Mouse (Mus musculus): ENCODE data around the gene Dcaf8. TPM values are rescaled to one million over a fixed set of nuclear protein-coding genes. Genes with fewer than 3 reads are reported as not detected.

The Dcaf8 gene
- polyA plus RNA-seq, 1 experiment from 2014 or later = 123 TPM

- Histone ChIP-seq H3K36me3 (ENCODE audit: control insufficient read depth, insufficient read depth, low read length) (peaks cover 28% of the 10 kb centered on the region), H3K9ac (ENCODE audit: low read length) (no peak overlapping the region), H3K4me3 (replicated peaks; ENCODE audit: low read length) (no peak overlapping the region), H3K27me3 (ENCODE audit: control insufficient read depth, insufficient read depth, low read length) (no peaks in the 10 kb centered on the region), H3K4me2 (ENCODE audit: low read depth, low read length) (no peak overlapping the region), H3K27ac (ENCODE audit: low read length) (no peak overlapping the region), H3K4me1 (ENCODE audit: control insufficient read depth, insufficient read depth, low read length) (peaks cover 11% of the 10 kb centered on the region), H3K9me3 (replicated peaks; ENCODE audit: control insufficient read depth, low read length) (no peaks in the 10 kb centered on the region)
- 78% methylated on average over 6 of the region's 6 CpGs for WGBS
- no peak for ATAC-seq (ENCODE audit: insufficient read depth, low FRiP score)
Measured at GRCm38 (mm10) chr1:172124572-172124971, 23.3 kb upstream of the Dcaf8 start.

GRCm38 (mm10) chr1:172126376-172127347 lies 21.2 kb upstream of the Dcaf8 start, which contains the start of gene Pex19:
Pex19 (plus strand) TSS chr1:172126755.
- no peaks in the 10 kb centered on the region for H3K9me3 ChIP-seq (replicated peaks; ENCODE audit: control insufficient read depth, low read length)
- WGBS = under 1% methylated on average over 42 of the region's 42 CpGs
- H3K36me3 ChIP-seq (ENCODE audit: control insufficient read depth, insufficient read depth, low read length) = peaks cover 24% of the 10 kb centered on the region
- ATAC-seq (ENCODE audit: insufficient read depth, low FRiP score) = peak; percentile 97
- H3K4me1 ChIP-seq (ENCODE audit: control insufficient read depth, insufficient read depth, low read length) = peaks cover 11% of the 10 kb centered on the region
- peak within 1 kb of the TSS; percentile 50; the same call in 1 of the 2 replicates for H3K27ac ChIP-seq (ENCODE audit: low read length)
- no peaks in the 10 kb centered on the region for H3K27me3 ChIP-seq (ENCODE audit: control insufficient read depth, insufficient read depth, low read length)
- H3K4me2 ChIP-seq (ENCODE audit: low read depth, low read length) = peak within 1 kb of the TSS; percentile 90
- peak within 1 kb of the TSS; percentile 90 for H3K9ac ChIP-seq (ENCODE audit: low read length)
- H3K4me3 ChIP-seq (replicated peaks; ENCODE audit: low read length) = peak within 1 kb of the TSS; percentile 93

- peak overlapping the region; percentile 93 for H3K4me3 ChIP-seq (replicated peaks; ENCODE audit: low read length)
- H3K4me2 ChIP-seq (ENCODE audit: low read depth, low read length) = peak overlapping the region; percentile 79
- no peaks in the 10 kb centered on the region for H3K27me3 ChIP-seq (ENCODE audit: control insufficient read depth, insufficient read depth, low read length)
- H3K36me3 ChIP-seq (ENCODE audit: control insufficient read depth, insufficient read depth, low read length) = peaks cover 25% of the 10 kb centered on the region
- no peak overlapping the region for H3K27ac ChIP-seq (ENCODE audit: low read length)
- no peaks in the 10 kb centered on the region for H3K9me3 ChIP-seq (replicated peaks; ENCODE audit: control insufficient read depth, low read length)
- peaks cover 11% of the 10 kb centered on the region for H3K4me1 ChIP-seq (ENCODE audit: control insufficient read depth, insufficient read depth, low read length)
- WGBS = 25% methylated on average over 5 of the region's 5 CpGs
- ATAC-seq (ENCODE audit: insufficient read depth, low FRiP score) = no peak
- peak overlapping the region; percentile 90 for H3K9ac ChIP-seq (ENCODE audit: low read length)
Measured at GRCm38 (mm10) chr1:172127487-172127886, 20.4 kb upstream of the Dcaf8 start.

- Histone ChIP-seq H3K4me3 (replicated peaks; ENCODE audit: low read length) (no peak overlapping the region), H3K4me1 (ENCODE audit: control insufficient read depth, insufficient read depth, low read length) (peaks cover 11% of the 10 kb centered on the region), H3K4me2 (ENCODE audit: low read depth, low read length) (no peak overlapping the region), H3K9ac (ENCODE audit: low read length) (no peak overlapping the region), H3K27me3 (ENCODE audit: control insufficient read depth, insufficient read depth, low read length) (no peaks in the 10 kb centered on the region), H3K27ac (ENCODE audit: low read length) (no peak overlapping the region), H3K9me3 (replicated peaks; ENCODE audit: control insufficient read depth, low read length) (no peaks in the 10 kb centered on the region), H3K36me3 (ENCODE audit: control insufficient read depth, insufficient read depth, low read length) (peaks cover 22% of the 10 kb centered on the region)
- no peak for ATAC-seq (ENCODE audit: insufficient read depth, low FRiP score)
- 94% methylated on average over 15 of the region's 15 CpGs for WGBS
Measured at GRCm38 (mm10) chr1:172128563-172128962, 19.3 kb upstream of the Dcaf8 start.

- no peak for ATAC-seq (ENCODE audit: insufficient read depth, low FRiP score)
- WGBS = 59% methylated on average over 2 of the region's 2 CpGs
- no peaks in the 10 kb centered on the region for H3K9me3 ChIP-seq (replicated peaks; ENCODE audit: control insufficient read depth, low read length)
- H3K4me2 ChIP-seq (ENCODE audit: low read depth, low read length) = no peak overlapping the region
- peaks cover 22% of the 10 kb centered on the region for H3K36me3 ChIP-seq (ENCODE audit: control insufficient read depth, insufficient read depth, low read length)
- peaks cover 11% of the 10 kb centered on the region for H3K4me1 ChIP-seq (ENCODE audit: control insufficient read depth, insufficient read depth, low read length)
- no peak overlapping the region for H3K9ac ChIP-seq (ENCODE audit: low read length)
- no peak overlapping the region for H3K27ac ChIP-seq (ENCODE audit: low read length)
- H3K27me3 ChIP-seq (ENCODE audit: control insufficient read depth, insufficient read depth, low read length) = no peaks in the 10 kb centered on the region
- H3K4me3 ChIP-seq (replicated peaks; ENCODE audit: low read length) = no peak overlapping the region
Measured at GRCm38 (mm10) chr1:172129108-172129507, 18.8 kb upstream of the Dcaf8 start.

GRCm38 (mm10) chr1:172129780-172130179 lies 18.1 kb upstream of the Dcaf8 start:
- no peak overlapping the region for H3K4me3 ChIP-seq (replicated peaks; ENCODE audit: low read length)
- H3K9ac ChIP-seq (ENCODE audit: low read length) = no peak overlapping the region
- 92% methylated on average over 5 of the region's 5 CpGs for WGBS
- no peak for ATAC-seq (ENCODE audit: insufficient read depth, low FRiP score)
- H3K4me2 ChIP-seq (ENCODE audit: low read depth, low read length) = no peak overlapping the region
- no peaks in the 10 kb centered on the region for H3K9me3 ChIP-seq (replicated peaks; ENCODE audit: control insufficient read depth, low read length)
- H3K27me3 ChIP-seq (ENCODE audit: control insufficient read depth, insufficient read depth, low read length) = no peaks in the 10 kb centered on the region
- peaks cover 11% of the 10 kb centered on the region for H3K4me1 ChIP-seq (ENCODE audit: control insufficient read depth, insufficient read depth, low read length)
- H3K27ac ChIP-seq (ENCODE audit: low read length) = no peak overlapping the region
- H3K36me3 ChIP-seq (ENCODE audit: control insufficient read depth, insufficient read depth, low read length) = peaks cover 27% of the 10 kb centered on the region

- Histone ChIP-seq H3K27ac (ENCODE audit: low read length) (no peak overlapping the region), H3K9me3 (replicated peaks; ENCODE audit: control insufficient read depth, low read length) (no peaks in the 10 kb centered on the region), H3K4me3 (replicated peaks; ENCODE audit: low read length) (no peak overlapping the region), H3K4me1 (ENCODE audit: control insufficient read depth, insufficient read depth, low read length) (peaks cover 6% of the 10 kb centered on the region), H3K4me2 (ENCODE audit: low read depth, low read length) (no peak overlapping the region), H3K9ac (ENCODE audit: low read length) (no peak overlapping the region), H3K36me3 (ENCODE audit: control insufficient read depth, insufficient read depth, low read length) (peaks cover 31% of the 10 kb centered on the region), H3K27me3 (ENCODE audit: control insufficient read depth, insufficient read depth, low read length) (no peaks in the 10 kb centered on the region)
- ATAC-seq (ENCODE audit: insufficient read depth, low FRiP score) = no peak
- WGBS = 75% methylated on average over 7 of the region's 7 CpGs
Measured at GRCm38 (mm10) chr1:172132319-172132718, 15.6 kb upstream of the Dcaf8 start.

GRCm38 (mm10) chr1:172133535-172133934 lies 14.3 kb upstream of the Dcaf8 start:
- Histone ChIP-seq H3K4me2 (ENCODE audit: low read depth, low read length) (no peak overlapping the region), H3K27ac (ENCODE audit: low read length) (no peak overlapping the region), H3K4me1 (ENCODE audit: control insufficient read depth, insufficient read depth, low read length) (no peaks in the 10 kb centered on the region), H3K9ac (ENCODE audit: low read length) (no peak overlapping the region), H3K4me3 (replicated peaks; ENCODE audit: low read length) (no peak overlapping the region), H3K9me3 (replicated peaks; ENCODE audit: control insufficient read depth, low read length) (no peaks in the 10 kb centered on the region), H3K36me3 (ENCODE audit: control insufficient read depth, insufficient read depth, low read length) (peaks cover 31% of the 10 kb centered on the region), H3K27me3 (ENCODE audit: control insufficient read depth, insufficient read depth, low read length) (no peaks in the 10 kb centered on the region)
- no peak for ATAC-seq (ENCODE audit: insufficient read depth, low FRiP score)
- WGBS = 71% methylated on average over 7 of the region's 7 CpGs

- no peak overlapping the region for H3K27ac ChIP-seq (ENCODE audit: low read length)
- no peak for ATAC-seq (ENCODE audit: insufficient read depth, low FRiP score)
- H3K4me1 ChIP-seq (ENCODE audit: control insufficient read depth, insufficient read depth, low read length) = no peaks in the 10 kb centered on the region
- H3K36me3 ChIP-seq (ENCODE audit: control insufficient read depth, insufficient read depth, low read length) = peaks cover 31% of the 10 kb centered on the region
- no peak overlapping the region for H3K4me2 ChIP-seq (ENCODE audit: low read depth, low read length)
- 82% methylated on average over 4 of the region's 4 CpGs for WGBS
- no peak overlapping the region for H3K4me3 ChIP-seq (replicated peaks; ENCODE audit: low read length)
- H3K27me3 ChIP-seq (ENCODE audit: control insufficient read depth, insufficient read depth, low read length) = no peaks in the 10 kb centered on the region
- no peaks in the 10 kb centered on the region for H3K9me3 ChIP-seq (replicated peaks; ENCODE audit: control insufficient read depth, low read length)
- no peak overlapping the region for H3K9ac ChIP-seq (ENCODE audit: low read length)
Measured at GRCm38 (mm10) chr1:172134072-172134471, 13.8 kb upstream of the Dcaf8 start.
